Mouse (Mus musculus) forebrain, embryonic 16.5 days (tissue): ENCODE measurements around the gene Crtac1. TPM values are rescaled to one million over a fixed set of nuclear protein-coding genes. Genes with fewer than 3 reads are reported as not detected.

Source experiments
- ATAC-seq: fragments of 200-750 bp; cut with Nextera tagmentation; 2 replicates; pipeline ENCODE4 v1.8.0; 2017; ENCODE audit warnings: mild to moderate bottlenecking, moderate library complexity
- H3K27ac ChIP-seq: fragments of 300-500 bp; sonication (generic); 2 replicates; pipeline ENCODE4 v1.5.1; 2014; ENCODE audit warnings: low read length, control low read depth
- H3K27me3 ChIP-seq: fragments of 300-500 bp; sonication (generic); replicated peaks from 2 replicates; pipeline ENCODE4 v1.6.1; 2014; ENCODE audit warnings: low read length; ENCODE audit not compliant: control insufficient read depth, insufficient read depth
- H3K36me3 ChIP-seq: fragments of 300-500 bp; sonication (generic); 2 replicates; pipeline ENCODE4 v1.6.1; 2014; ENCODE audit not compliant: control insufficient read depth, insufficient read depth
- H3K4me1 ChIP-seq: fragments of 300-500 bp; sonication (generic); replicated peaks from 2 replicates; pipeline ENCODE4 v1.6.1; 2014; ENCODE audit warnings: low read length; ENCODE audit not compliant: control insufficient read depth, insufficient read depth
- H3K4me2 ChIP-seq: fragments of 300-500 bp; sonication (generic); 2 replicates; pipeline ENCODE4 v1.6.1; 2014; ENCODE audit warnings: mild to moderate bottlenecking, low read length, control low read depth
- H3K4me3 ChIP-seq: fragments of 300-500 bp; sonication (generic); replicated peaks from 2 replicates; pipeline ENCODE4 v1.5.1; 2014; ENCODE audit warnings: mild to moderate bottlenecking, low read length, control low read depth
- H3K9ac ChIP-seq: fragments of 300-500 bp; sonication (generic); replicated peaks from 2 replicates; pipeline ENCODE4 v1.6.1; 2014; ENCODE audit warnings: low read depth, low read length, control low read depth
- H3K9me3 ChIP-seq: fragments of 300-500 bp; sonication (generic); 2 replicates; pipeline ENCODE4 v1.6.1; 2016; ENCODE audit warnings: low read length; ENCODE audit not compliant: control insufficient read depth
- WGBS: fragments of 180-500 bp; shearing (Covaris S2); extraction: QIAGEN DNeasy Blood & Tissue Kit; methylation state at CpG from one replicate; pipeline ENCODE4 v1.1.7; 2014; 5-methylcytosine and 5-hydroxymethylcytosine counted together
- polyA plus RNA-seq: library from polyadenylated mRNA; unstranded; fragments of >200 nt; fragmentation: Nextera tagmentation; extraction: Ambion mirVana; gene quantifications from 2 replicates; pipeline ENCODE4 v1.2.1, GENCODE M21; 2015

The Crtac1 gene
- 17.1 and 24.3 TPM in 2 replicates for polyA plus RNA-seq

- WGBS: under 1% methylated on average over 72 of the region's 88 CpGs
- peaks cover 8% of the 10 kb centered on the region; the same call in 1 of the 2 replicates for H3K27me3 ChIP-seq
- H3K4me1 ChIP-seq: peaks cover 19% of the 10 kb centered on the region
- H3K27ac ChIP-seq: peak within 1 kb of the TSS; percentile 68
- peak within 1 kb of the TSS; percentile 87 for H3K4me2 ChIP-seq
- ATAC-seq: peak; percentile 95
- H3K9ac ChIP-seq: peak within 1 kb of the TSS; percentile 80
- peak within 1 kb of the TSS; percentile 63 for H3K4me3 ChIP-seq
- H3K9me3 ChIP-seq: no peaks in the 10 kb centered on the region
- no peaks in the 10 kb centered on the region for H3K36me3 ChIP-seq
These were observed at the start of gene Crtac1 for GRCm38 (mm10) chr19:42431485-42432190. Crtac1 (minus strand) TSS chr19:42431783.

- H3K4me3 ChIP-seq: no peak overlapping the region
- 55% methylated on average over 12 of the region's 12 CpGs for WGBS
- H3K4me2 ChIP-seq: no peak overlapping the region
- no peaks in the 10 kb centered on the region for H3K4me1 ChIP-seq
- ATAC-seq: no peak
- H3K9me3 ChIP-seq: no peaks in the 10 kb centered on the region
- H3K9ac ChIP-seq: no peak overlapping the region
- no peaks in the 10 kb centered on the region for H3K27me3 ChIP-seq
- no peak overlapping the region for H3K27ac ChIP-seq
- no peaks in the 10 kb centered on the region for H3K36me3 ChIP-seq
These were observed 46.7 kb upstream of the Crtac1 start for GRCm38 (mm10) chr19:42478303-42478702.

GRCm38 (mm10) chr19:42477769-42478168, 46.2 kb upstream of the Crtac1 start:
- H3K36me3 ChIP-seq: no peaks in the 10 kb centered on the region
- 81% methylated on average over 5 of the region's 5 CpGs for WGBS
- H3K9ac ChIP-seq: no peak overlapping the region
- no peak for ATAC-seq
- no peak overlapping the region for H3K27ac ChIP-seq
- H3K4me2 ChIP-seq: no peak overlapping the region
- H3K4me1 ChIP-seq: no peaks in the 10 kb centered on the region
- no peaks in the 10 kb centered on the region for H3K9me3 ChIP-seq
- H3K27me3 ChIP-seq: no peaks in the 10 kb centered on the region
- H3K4me3 ChIP-seq: no peak overlapping the region

GRCm38 (mm10) chr19:42472831-42473230, 41.2 kb upstream of the Crtac1 start:
- H3K36me3 ChIP-seq: no peaks in the 10 kb centered on the region
- H3K27me3 ChIP-seq: no peaks in the 10 kb centered on the region
- ATAC-seq: no peak
- H3K27ac ChIP-seq: no peak overlapping the region
- H3K4me1 ChIP-seq: no peaks in the 10 kb centered on the region
- 32% methylated on average over 11 of the region's 11 CpGs for WGBS
- H3K4me3 ChIP-seq: no peak overlapping the region
- H3K9ac ChIP-seq: no peak overlapping the region
- H3K4me2 ChIP-seq: no peak overlapping the region
- no peaks in the 10 kb centered on the region for H3K9me3 ChIP-seq

- 72% methylated on average over 4 of the region's 4 CpGs for WGBS
These were observed 40.0 kb upstream of the Crtac1 start for GRCm38 (mm10) chr19:42471571-42471970.

GRCm38 (mm10) chr19:42461851-42462250, 30.3 kb upstream of the Crtac1 start:
- 50% methylated on average over 6 of the region's 6 CpGs for WGBS
- Histone ChIP-seq H3K4me1 (no peaks in the 10 kb centered on the region), H3K9ac (no peak overlapping the region), H3K27ac (no peak overlapping the region), H3K4me2 (no peak overlapping the region), H3K36me3 (no peaks in the 10 kb centered on the region), H3K27me3 (no peaks in the 10 kb centered on the region), H3K9me3 (no peaks in the 10 kb centered on the region), H3K4me3 (no peak overlapping the region)
- no peak for ATAC-seq

More at GRCm38 (mm10) chr19:42471571-42471970, 40.0 kb upstream of the Crtac1 start:
- H3K9me3 ChIP-seq: no peaks in the 10 kb centered on the region
- no peak overlapping the region for H3K9ac ChIP-seq
- H3K4me2 ChIP-seq: no peak overlapping the region
- no peaks in the 10 kb centered on the region for H3K27me3 ChIP-seq
- H3K36me3 ChIP-seq: no peaks in the 10 kb centered on the region
- H3K4me3 ChIP-seq: no peak overlapping the region
- no peaks in the 10 kb centered on the region for H3K4me1 ChIP-seq
- no peak overlapping the region for H3K27ac ChIP-seq
- ATAC-seq: no peak

GRCm38 (mm10) chr19:42461353-42461752, 29.8 kb upstream of the Crtac1 start:
- no peak overlapping the region for H3K27ac ChIP-seq

GRCm38 (mm10) chr19:42459512-42459911, 27.9 kb upstream of the Crtac1 start:
- ATAC-seq: no peak
- Histone ChIP-seq H3K4me2 (no peak overlapping the region), H3K27me3 (no peaks in the 10 kb centered on the region), H3K9me3 (no peaks in the 10 kb centered on the region), H3K4me1 (no peaks in the 10 kb centered on the region), H3K36me3 (no peaks in the 10 kb centered on the region), H3K9ac (no peak overlapping the region), H3K4me3 (no peak overlapping the region), H3K27ac (no peak overlapping the region)
- WGBS: 90% methylated on average over 8 of the region's 8 CpGs

More at GRCm38 (mm10) chr19:42461353-42461752, 29.8 kb upstream of the Crtac1 start:
- WGBS: 40% methylated on average over 9 of the region's 9 CpGs
- H3K9ac ChIP-seq: no peak overlapping the region
- no peaks in the 10 kb centered on the region for H3K4me1 ChIP-seq
- H3K4me2 ChIP-seq: no peak overlapping the region
- H3K4me3 ChIP-seq: no peak overlapping the region
- no peaks in the 10 kb centered on the region for H3K9me3 ChIP-seq
- no peak for ATAC-seq
- no peaks in the 10 kb centered on the region for H3K27me3 ChIP-seq
- no peaks in the 10 kb centered on the region for H3K36me3 ChIP-seq

- H3K9me3 ChIP-seq: no peaks in the 10 kb centered on the region
- 75% methylated on average over 6 of the region's 6 CpGs for WGBS
- H3K9ac ChIP-seq: no peak overlapping the region
- H3K27me3 ChIP-seq: no peaks in the 10 kb centered on the region
- no peak overlapping the region for H3K4me3 ChIP-seq
- no peak overlapping the region for H3K27ac ChIP-seq
- no peaks in the 10 kb centered on the region for H3K4me1 ChIP-seq
- H3K4me2 ChIP-seq: no peak overlapping the region
- ATAC-seq: no peak
- H3K36me3 ChIP-seq: no peaks in the 10 kb centered on the region
These were observed 23.1 kb upstream of the Crtac1 start for GRCm38 (mm10) chr19:42454481-42455236.
